Mouse (Mus musculus) olfactory bulb, adult 2 months (tissue): ENCODE results near the gene Hist1h3g.

Experiments
- CTCF ChIP-seq: fragments of 200-500 bp; IDR thresholded peaks from 2 replicates; pipeline ENCODE4 v1.5.1; 2012; ENCODE audit warnings: low read depth, mild to moderate bottlenecking, low read length, moderate library complexity; ENCODE audit not compliant: insufficient read depth
- POLR2A ChIP-seq: fragments of 200-500 bp; IDR thresholded peaks from 2 replicates; pipeline ENCODE4 v1.6.1; 2012; ENCODE audit warnings: mild to moderate bottlenecking, low read depth, low read length, moderate library complexity; ENCODE audit not compliant: insufficient read depth

DNA sequence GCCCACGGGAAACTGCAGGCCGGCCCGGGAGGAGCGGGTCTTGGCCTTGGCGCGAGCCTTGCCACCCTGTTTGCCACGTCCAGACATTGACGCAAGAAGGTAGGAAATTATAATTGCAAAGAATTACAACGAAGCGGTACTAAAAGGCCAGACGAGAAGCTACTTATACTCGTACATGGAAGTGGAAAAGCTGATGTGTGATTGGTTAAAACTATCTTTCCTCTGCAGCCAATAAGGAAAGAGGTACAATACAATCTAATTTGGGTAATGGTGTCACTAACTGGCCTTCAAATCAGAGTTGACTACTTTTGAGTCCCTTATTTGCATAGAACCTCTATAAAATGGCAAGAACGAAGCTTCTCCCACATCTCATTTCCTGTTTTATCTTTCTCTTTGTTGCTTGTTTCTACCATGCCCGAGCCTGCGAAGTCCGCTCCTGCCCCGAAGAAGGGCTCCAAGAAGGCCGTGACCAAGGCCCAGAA, 35.8 kb downstream of the Hist1h3g start, which contains the start of the genes Hist1h2ae and Hist1h2bg:
- TF ChIP-seq CTCF (no peak), POLR2A (no peak)
